In the genomic region with DNA sequence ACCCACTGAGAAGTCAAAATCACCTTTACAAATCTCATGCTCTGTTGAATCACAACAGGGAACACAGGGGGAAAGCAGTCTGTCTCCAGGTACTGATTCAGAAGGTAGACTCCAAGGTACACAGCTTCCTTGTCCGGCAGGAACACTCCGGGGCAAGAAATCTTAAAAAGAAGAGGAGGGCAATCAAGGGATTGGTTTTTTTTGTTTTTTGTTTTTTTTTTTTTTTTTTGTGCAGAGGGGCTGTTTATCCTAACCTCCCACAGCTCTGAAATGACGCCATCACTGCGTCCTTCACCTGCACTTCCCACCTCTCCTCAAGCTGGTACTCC, we compare ENCODE assay signal across 8 mouse cellular contexts. TPM values are rescaled to one million over a fixed set of nuclear protein-coding genes. Genes with fewer than 3 reads are reported as not detected.
DNase-seq lines count a peak whose midpoint lies in the region; ATAC-seq and TF ChIP-seq lines count a peak whose summit lies in the region.

No protein-coding gene starts in this region.

- WGBS in kidney, embryonic 14.5 days, result 4% methylated on average over 4 of the region's 4 CpGs
- 0% methylated on average over 4 of the region's 4 CpGs for WGBS in hindbrain, embryonic 13.5 days
- 9% methylated on average over 4 of the region's 4 CpGs for WGBS in midbrain, embryonic 13.5 days

- H3K27ac ChIP-seq in kidney, embryonic 14.5 days (ENCODE audit: low read depth, low read length), result no peak overlapping the region
- H3K27ac ChIP-seq in cortical plate, adult 2 months (ENCODE audit: insufficient read depth, low read length), result peak overlapping the region; percentile 99
- H3K27ac ChIP-seq in hindbrain, embryonic 13.5 days, result peak overlapping the region; percentile 88; the same call in 1 of the 2 replicates
- peak overlapping the region; percentile 84 for H3K27ac ChIP-seq in midbrain, embryonic 13.5 days

- no peaks in the 10 kb centered on the region for H3K9me3 ChIP-seq in kidney, embryonic 14.5 days (ENCODE audit: control insufficient read depth, low read length)
- no peaks in the 10 kb centered on the region for H3K9me3 ChIP-seq in hindbrain, embryonic 13.5 days
- H3K9me3 ChIP-seq in midbrain, embryonic 13.5 days, result no peaks in the 10 kb centered on the region

- no peaks in the 10 kb centered on the region for H3K36me3 ChIP-seq in kidney, embryonic 14.5 days (ENCODE audit: control insufficient read depth, insufficient read depth, low read length)
- no peaks in the 10 kb centered on the region for H3K36me3 ChIP-seq in hindbrain, embryonic 13.5 days
- no peaks in the 10 kb centered on the region for H3K36me3 ChIP-seq in midbrain, embryonic 13.5 days

- peak overlapping the region; percentile 84 for H3K9ac ChIP-seq in kidney, embryonic 14.5 days (ENCODE audit: low read depth, low read length)
- H3K9ac ChIP-seq in hindbrain, embryonic 13.5 days, result peak overlapping the region; percentile 91
- peak overlapping the region; percentile 90 for H3K9ac ChIP-seq in midbrain, embryonic 13.5 days (replicated peaks)

- no peak for DNase-seq in kidney, postnatal 10 days
- DNase-seq in embryo, embryonic 11 days, result no peak
- DNase-seq in urinary bladder, postnatal 25 days (ENCODE audit: low spot score), result no peak
- no peak for DNase-seq in layer of hippocampus, adult 8-10 months (ENCODE audit: low spot score in 2 of 2)

- no peaks in the 10 kb centered on the region for H3K27me3 ChIP-seq in kidney, embryonic 14.5 days (ENCODE audit: control insufficient read depth, insufficient read depth, low read length)
- H3K27me3 ChIP-seq in hindbrain, embryonic 13.5 days, result peaks cover 13% of the 10 kb centered on the region; the same call in 1 of the 2 replicates
- H3K27me3 ChIP-seq in midbrain, embryonic 13.5 days, result peaks cover 11% of the 10 kb centered on the region; the same call in 1 of the 2 replicates

- peak; percentile 26; the same call in 1 of the 2 replicates for ATAC-seq in kidney, embryonic 14.5 days (ENCODE audit: low FRiP score, low TSS enrichment)
- ATAC-seq in hindbrain, embryonic 13.5 days (ENCODE audit: low FRiP score), result peak; percentile 14; the same call in 1 of the 2 replicates
- ATAC-seq in midbrain, embryonic 13.5 days, result peak; percentile 6; the same call in 1 of the 2 replicates

- peak overlapping the region; percentile 80 for H3K4me3 ChIP-seq in kidney, embryonic 14.5 days (ENCODE audit: low read length)
- peak overlapping the region; percentile 99 for H3K4me3 ChIP-seq in cortical plate, adult 2 months (ENCODE audit: insufficient read depth, low read length)
- H3K4me3 ChIP-seq in hindbrain, embryonic 13.5 days, result peak overlapping the region; percentile 91
- H3K4me3 ChIP-seq in midbrain, embryonic 13.5 days (replicated peaks), result peak overlapping the region; percentile 83

- peak overlapping the region; percentile 90 for H3K4me2 ChIP-seq in kidney, embryonic 14.5 days (replicated peaks; ENCODE audit: low read depth, low read length)
- peak overlapping the region; percentile 85 for H3K4me2 ChIP-seq in hindbrain, embryonic 13.5 days
- H3K4me2 ChIP-seq in midbrain, embryonic 13.5 days (replicated peaks), result peak overlapping the region; percentile 73

- peaks cover 7% of the 10 kb centered on the region; the same call in 1 of the 2 replicates for H3K4me1 ChIP-seq in kidney, embryonic 14.5 days (ENCODE audit: control insufficient read depth, insufficient read depth, low read length)
- H3K4me1 ChIP-seq in cortical plate, adult 2 months (ENCODE audit: control insufficient read depth, insufficient read depth, low read length), result peaks cover 8% of the 10 kb centered on the region
- H3K4me1 ChIP-seq in hindbrain, embryonic 13.5 days (replicated peaks), result peaks cover 33% of the 10 kb centered on the region
- peaks cover 30% of the 10 kb centered on the region for H3K4me1 ChIP-seq in midbrain, embryonic 13.5 days (replicated peaks)

- no peak for TF ChIP-seq POLR2A in cortical plate, adult 2 months (IDR thresholded peaks at IDR 0.05; ENCODE audit: extremely low read depth, insufficient read depth, low read length)

- no peak for TF ChIP-seq CTCF in cortical plate, adult 2 months (IDR thresholded peaks at IDR 0.05; ENCODE audit: extremely low read depth, insufficient read depth, low read length)

RNA-seq across cellular contexts. Expression of gene Plpp6, which starts 0.3 kb away (rescaled TPM):
- 6.5 and 12.5 TPM in 2 replicates for polyA plus RNA-seq in kidney, embryonic 14.5 days (2014; fragmentation: Nextera tagmentation; extraction: Ambion mirVana)
- 21.3 and 21.8 TPM in 2 replicates for polyA plus RNA-seq in cortical plate, adult 2 months (2012; rRNA removed)
- 9.1 and 9.7 TPM in 2 replicates for polyA plus RNA-seq in hindbrain, embryonic 13.5 days (2015; fragmentation: Nextera tagmentation; extraction: Ambion mirVana)
- polyA plus RNA-seq in midbrain, embryonic 13.5 days (2015; fragmentation: Nextera tagmentation; extraction: Ambion mirVana), result 8.7 and 9.8 TPM in 2 replicates
- 10 to 100 TPM; 50.5 to 57.9 (median 52.1) TPM for total RNA-seq in layer of hippocampus, adult 8-10 months (2022)

RNA-seq across cellular contexts. Expression of gene 4430402I18Rik, which starts 4.1 kb away (rescaled TPM):
- 2.8 and 3.0 TPM in 2 replicates for polyA plus RNA-seq in kidney, embryonic 14.5 days (2014; fragmentation: Nextera tagmentation; extraction: Ambion mirVana)
- 6.2 and 7.6 TPM in 2 replicates for polyA plus RNA-seq in cortical plate, adult 2 months (2012; rRNA removed)
- 0.65 and 0.89 TPM in 2 replicates for polyA plus RNA-seq in hindbrain, embryonic 13.5 days (2015; fragmentation: Nextera tagmentation; extraction: Ambion mirVana)
- 0.67 and 0.84 TPM in 2 replicates for polyA plus RNA-seq in midbrain, embryonic 13.5 days (2015; fragmentation: Nextera tagmentation; extraction: Ambion mirVana)
- total RNA-seq in layer of hippocampus, adult 8-10 months (2022), result 10 to 100 TPM in 1 of 4 experiments, 1 to 10 TPM in 3; 4.8 to 11.1 (median 6.9) TPM

RNA-seq across cellular contexts. Expression of gene Cdc37l1, which starts 26.7 kb away (rescaled TPM):
- 30.0 and 47.2 TPM in 2 replicates for polyA plus RNA-seq in kidney, embryonic 14.5 days (2014; fragmentation: Nextera tagmentation; extraction: Ambion mirVana)
- 68.7 and 71.2 TPM in 2 replicates for polyA plus RNA-seq in cortical plate, adult 2 months (2012; rRNA removed)
- 50.3 and 52.4 TPM in 2 replicates for polyA plus RNA-seq in hindbrain, embryonic 13.5 days (2015; fragmentation: Nextera tagmentation; extraction: Ambion mirVana)
- polyA plus RNA-seq in midbrain, embryonic 13.5 days (2015; fragmentation: Nextera tagmentation; extraction: Ambion mirVana), result 51.6 and 51.9 TPM in 2 replicates
- total RNA-seq in layer of hippocampus, adult 8-10 months (2022), result 100 to 1,000 TPM; 110 to 130 (median 117) TPM
